Comparison of ENCODE assay signal across 8 mouse cellular contexts in the genomic region with DNA sequence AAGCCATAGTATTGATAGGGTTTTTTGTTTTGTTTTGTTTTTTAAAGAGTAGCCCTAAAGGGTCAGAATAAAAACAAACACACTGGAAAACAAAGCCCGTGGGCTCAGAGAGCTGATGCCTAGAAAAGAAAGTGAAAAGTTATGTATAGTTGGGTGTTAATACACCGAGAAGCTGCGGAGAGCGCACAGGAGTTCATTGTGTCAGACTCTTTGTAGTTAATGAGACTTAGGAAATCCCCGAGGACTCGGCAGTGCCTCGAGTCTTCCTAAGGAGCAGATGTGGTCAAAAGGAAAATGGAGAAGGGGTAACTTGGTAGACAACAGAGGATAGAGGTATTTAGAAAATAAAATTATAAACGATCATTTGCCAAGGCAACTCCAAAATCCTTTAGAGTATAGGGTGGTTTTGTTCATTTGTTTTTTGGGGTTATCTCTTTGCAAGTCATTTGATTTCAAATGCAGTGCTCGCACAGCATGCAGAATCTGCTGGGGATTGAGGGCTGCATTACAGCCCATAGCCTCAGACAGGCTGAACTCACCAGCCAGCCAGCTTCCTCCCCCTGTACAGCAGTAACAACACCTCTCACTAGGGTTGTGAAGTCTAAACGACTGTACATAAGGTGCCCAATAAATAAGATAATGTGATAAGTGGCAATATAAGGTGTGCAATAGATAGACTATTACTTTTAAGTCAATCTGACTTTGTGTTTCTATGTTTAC. TPM values are rescaled to one million over a fixed set of nuclear protein-coding genes. Genes with fewer than 3 reads are reported as not detected.
DNase-seq lines count a peak whose midpoint lies in the region; ATAC-seq and TF ChIP-seq lines count a peak whose summit lies in the region.

No protein-coding gene starts in this region.

- H3K36me3 ChIP-seq in heart, adult 2 months (ENCODE audit: control insufficient read depth, insufficient read depth, low read length) = no peaks in the 10 kb centered on the region; the same call in 1 of the 2 replicates
- H3K36me3 ChIP-seq in ES-E14 (ENCODE audit: control insufficient read depth, insufficient read depth, low read length, poor library complexity, severe bottlenecking) = peaks cover 13% of the 10 kb centered on the region
- H3K36me3 ChIP-seq in heart, embryonic 16.5 days (ENCODE audit: control insufficient read depth, insufficient read depth) = 0 out of 2 replicates have a peak, but pooled peaks cover 3% of the 10 kb centered on the region
- no peaks in the 10 kb centered on the region for H3K36me3 ChIP-seq in liver, embryonic 16.5 days (ENCODE audit: control insufficient read depth, insufficient read depth)

- H3K4me3 ChIP-seq in heart, adult 2 months = peak overlapping the region; percentile 56
- H3K4me3 ChIP-seq in ES-E14 (ENCODE audit: insufficient read depth in 1 of 2, low read depth in 1 of 2, low read length in 2 of 2, poor library complexity in 1 of 2, severe bottlenecking in 1 of 2) = peak overlapping the region; percentile 60 to 79
- H3K4me3 ChIP-seq in heart, embryonic 16.5 days (ENCODE audit: low read length) = peak overlapping the region; percentile 56
- H3K4me3 ChIP-seq in liver, embryonic 16.5 days (ENCODE audit: low read depth, low read length) = peak overlapping the region; percentile 52

- TF ChIP-seq CTCF in heart, adult 2 months (IDR thresholded peaks at IDR 0.05) = no peak

- intact Hi-C loops in heart, adult 2 months (cut with DNase I) = no loop called here
- intact Hi-C loops in gastrocnemius, postnatal 14 days (cut with DNase I; ENCODE audit: low total_unique reads) = no loop called here

- H3K27me3 ChIP-seq in heart, adult 2 months (ENCODE audit: control insufficient read depth, insufficient read depth, low read length) = no peaks in the 10 kb centered on the region
- H3K27me3 ChIP-seq in heart, embryonic 16.5 days (ENCODE audit: control insufficient read depth, insufficient read depth, low read length) = no peaks in the 10 kb centered on the region
- peaks cover 10% of the 10 kb centered on the region for H3K27me3 ChIP-seq in liver, embryonic 16.5 days (ENCODE audit: control insufficient read depth, insufficient read depth, low read depth, low read length)

- TF ChIP-seq EP300 in heart, adult 2 months (IDR thresholded peaks at IDR 0.05; ENCODE audit: insufficient read depth, low read depth, low read length) = no peak

- peak overlapping the region; percentile 94 for H3K4me2 ChIP-seq in heart, embryonic 16.5 days (ENCODE audit: low read depth, low read length)
- peak overlapping the region; percentile 57 for H3K4me2 ChIP-seq in liver, embryonic 16.5 days (ENCODE audit: low read depth, low read length)

- no peaks in the 10 kb centered on the region for H3K4me1 ChIP-seq in heart, adult 2 months (ENCODE audit: control insufficient read depth, insufficient read depth, low read length)
- H3K4me1 ChIP-seq in ES-E14 (ENCODE audit: control insufficient read depth in 2 of 2, insufficient read depth in 2 of 2, low read length in 2 of 2, poor library complexity in 1 of 2) = peaks cover 9 to 10% of the 10 kb centered on the region in 2 experiments
- peaks cover 6% of the 10 kb centered on the region for H3K4me1 ChIP-seq in heart, embryonic 16.5 days (ENCODE audit: control insufficient read depth, insufficient read depth, low read length)
- H3K4me1 ChIP-seq in liver, embryonic 16.5 days (ENCODE audit: control insufficient read depth, low read depth, low read length) = no peaks in the 10 kb centered on the region

- ATAC-seq in heart, embryonic 16.5 days (replicated peaks; ENCODE audit: extremely low read depth, insufficient read depth, low FRiP score) = no peak
- no peak for ATAC-seq in liver, embryonic 16.5 days (ENCODE audit: low read depth)

- DNase-seq in heart, adult 2 months = no peak
- DNase-seq in heart, adult 9 months (ENCODE audit: low spot score in 2 of 2) = no peak
- DNase-seq in ES-E14 (ENCODE audit: low read depth, low spot score) = no peak
- no peak for DNase-seq in left cerebral cortex, adult 9 months (ENCODE audit: low spot score in 2 of 2)
- DNase-seq in gastrocnemius, adult 18-20 months (ENCODE audit: low spot score) = no peak
- no peak for DNase-seq in gastrocnemius, postnatal 14 days

- H3K27ac ChIP-seq in heart, adult 2 months = peak overlapping the region; percentile 44; the same call in 1 of the 2 replicates
- peak overlapping the region; percentile 97 for H3K27ac ChIP-seq in ES-E14 (ENCODE audit: insufficient read depth, low read depth, low read length, poor library complexity, severe bottlenecking)
- H3K27ac ChIP-seq in heart, embryonic 16.5 days (ENCODE audit: low read length) = no peak overlapping the region
- H3K27ac ChIP-seq in liver, embryonic 16.5 days (ENCODE audit: low read length) = no peak overlapping the region

- TF ChIP-seq POLR2A in heart, adult 2 months (IDR thresholded peaks at IDR 0.05; ENCODE audit: insufficient read depth, low read depth, low read length) = no peak

- H3K9me3 ChIP-seq in ES-E14 (ENCODE audit: control insufficient read depth, insufficient read depth, low read depth, low read length) = no peaks in the 10 kb centered on the region
- H3K9me3 ChIP-seq in heart, embryonic 16.5 days (replicated peaks; ENCODE audit: control insufficient read depth, low read length) = no peaks in the 10 kb centered on the region
- H3K9me3 ChIP-seq in liver, embryonic 16.5 days (replicated peaks; ENCODE audit: control insufficient read depth, low read length) = no peaks in the 10 kb centered on the region

- in situ Hi-C loops in ES-E14 (cut with MboI; ENCODE audit: low sequenced_read_pairs in 2 of 2, unreplicated experiment in 2 of 2) = no loop called here

- H3K9ac ChIP-seq in heart, adult 2 months (ENCODE audit: low read depth, low read length) = no peak overlapping the region
- H3K9ac ChIP-seq in ES-E14 (ENCODE audit: insufficient read depth, low read depth, low read length, poor library complexity, severe bottlenecking) = peak overlapping the region; percentile 90
- peak overlapping the region; percentile 39; the same call in 1 of the 2 replicates for H3K9ac ChIP-seq in heart, embryonic 16.5 days (ENCODE audit: low read length)
- H3K9ac ChIP-seq in liver, embryonic 16.5 days (ENCODE audit: low read depth, low read length) = no peak overlapping the region; the same call in 1 of the 2 replicates

- no peaks in the 10 kb centered on the region for H3K79me2 ChIP-seq in heart, adult 2 months (replicated peaks; ENCODE audit: control insufficient read depth, insufficient read depth, low read length)

- WGBS in heart, adult 2 months = 13% methylated on average over 10 of the region's 10 CpGs
- WGBS in heart, embryonic 16.5 days = 11% methylated on average over 10 of the region's 10 CpGs
- WGBS in liver, embryonic 16.5 days (ENCODE audit: insufficient replicate concordance) = 7% methylated on average over 10 of the region's 10 CpGs

TF ChIP-seq in ES-E14, 5 proteins besides CTCF, POLR2A, EP300 and RAD21:
- TF ChIP-seq HCFC1 (IDR thresholded peaks at IDR 0.05; ENCODE audit: borderline replicate concordance, insufficient read depth, low read length) (no peak), ZNF384 (IDR thresholded peaks at IDR 0.05; ENCODE audit: low read depth, low read length) (no peak), ZC3H11A (IDR thresholded peaks at IDR 0.05; ENCODE audit: borderline replicate concordance, low read depth, low read length) (no peak), MAFK (IDR thresholded peaks at IDR 0.05; ENCODE audit: insufficient read depth, low read depth, low read length) (no peak), CHD2 (IDR thresholded peaks at IDR 0.05; ENCODE audit: low read depth, low read length) (0 out of 2 replicates have a peak, but pooled peaks have one; percentile 42)

RNA-seq across cellular contexts. Expression of gene Tgif1, which starts 18.1 kb away (rescaled TPM):
- 1 to 10 TPM; 3.0 to 4.0 TPM for total RNA-seq in heart, adult 2 months (2021)
- polyA plus RNA-seq in heart, adult 2 months (2012; rRNA removed) = 8.6 and 14.0 TPM in 2 replicates
- 74.6 and 87.1 TPM in 2 replicates for total RNA-seq in ES-E14 (2012; rRNA removed)
- 19.7 and 20.7 TPM in 2 replicates for polyA plus RNA-seq in heart, embryonic 16.5 days (2015; fragmentation: Nextera tagmentation; extraction: Ambion mirVana)
- polyA plus RNA-seq in liver, embryonic 16.5 days (2015; fragmentation: Nextera tagmentation; extraction: Ambion mirVana) = 8.9 and 9.0 TPM in 2 replicates
- total RNA-seq in gastrocnemius, adult 18-20 months (2021) = 1 to 10 TPM; 4.2 to 9.3 TPM
- 1 to 10 TPM; 7.2 to 7.3 TPM for total RNA-seq in gastrocnemius, postnatal 14 days (2021)

Comparison
In these comparisons a context has a peak if more than half of its experiments do, and no peak if none do; other contexts are left out.
1. H3K27ac ChIP-seq: peak in heart, adult 2 months (single experiment) and ES-E14 (single experiment); none in heart, embryonic 16.5 days (single experiment) and liver, embryonic 16.5 days (single experiment).
2. H3K9ac ChIP-seq: peak in ES-E14 (single experiment) and heart, embryonic 16.5 days (single experiment); none in heart, adult 2 months (single experiment) and liver, embryonic 16.5 days (single experiment).
3. Peak in every context shown above with its lines, with median percentiles within 50 percentile points of each other: H3K4me3 ChIP-seq.